Mouse (Mus musculus): ENCODE measurements around the gene Begain. TPM values are rescaled to one million over a fixed set of nuclear protein-coding genes. Genes with fewer than 3 reads are reported as not detected.
A peak's percentile ranks its signal among the peaks of the same experiment; 100 is the strongest.

Begain gene
- 4.9 and 5.3 TPM in 2 replicates for polyA plus RNA-seq (2014; fragmentation: Nextera tagmentation; extraction: Ambion mirVana)

DNA sequence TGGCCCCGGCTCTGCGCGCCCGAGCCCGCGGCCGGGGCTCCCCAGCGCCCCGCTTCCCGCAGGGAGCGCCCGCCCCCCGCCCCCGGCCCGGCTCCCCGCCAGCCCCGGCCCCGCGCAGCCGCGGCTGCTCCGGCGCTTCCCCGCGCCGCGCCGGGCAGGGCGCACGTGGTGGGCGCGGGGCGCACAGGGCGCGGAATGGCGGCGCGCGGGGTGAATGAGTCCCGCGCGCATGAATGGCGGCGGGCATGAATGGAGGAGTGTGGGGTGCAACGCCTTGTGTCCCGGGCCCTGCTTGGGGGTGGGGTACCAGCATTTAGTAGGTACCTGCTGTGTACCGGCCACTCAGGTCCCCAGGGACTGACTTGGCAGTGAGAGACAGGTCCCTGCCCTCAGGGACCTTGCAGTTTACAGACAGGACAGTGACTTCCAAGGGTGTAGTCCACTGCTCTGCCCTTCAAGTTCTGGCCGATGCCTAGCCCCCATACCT is at the start of gene Begain:
Begain (minus strand) TSS at position 51 of the 487 bp plus-strand sequence.
- Histone ChIP-seq H3K9ac (replicated peaks; ENCODE audit: low read length) (peak within 1 kb of the TSS; percentile 82), H3K27ac (replicated peaks; ENCODE audit: low read depth, low read length) (no peak within 1 kb of the TSS; the same call in 1 of the 2 replicates), H3K4me2 (ENCODE audit: low read depth, low read length) (peak within 1 kb of the TSS; percentile 88), H3K4me1 (ENCODE audit: control insufficient read depth, insufficient read depth, low read length) (no peaks in the 10 kb centered on the region; the same call in 1 of the 2 replicates), H3K9me3 (replicated peaks; ENCODE audit: control insufficient read depth, low read length) (no peaks in the 10 kb centered on the region), H3K27me3 (ENCODE audit: control insufficient read depth, insufficient read depth, low read length) (no peaks in the 10 kb centered on the region), H3K36me3 (replicated peaks; ENCODE audit: control insufficient read depth, insufficient read depth, low read depth, low read length) (no peaks in the 10 kb centered on the region), H3K4me3 (ENCODE audit: low read depth, low read length) (peak within 1 kb of the TSS; percentile 51)
- ATAC-seq (replicated peaks; ENCODE audit: insufficient number of reproducible peaks, low FRiP score, low TSS enrichment, low read depth) (peak; percentile 10; the same call in 1 of the 2 replicates), DNase-seq (ENCODE audit: low spot score) (peak; percentile 40)
- 1% methylated on average over 36 of the region's 48 CpGs for whole genome bisulfite sequencing

DNA sequence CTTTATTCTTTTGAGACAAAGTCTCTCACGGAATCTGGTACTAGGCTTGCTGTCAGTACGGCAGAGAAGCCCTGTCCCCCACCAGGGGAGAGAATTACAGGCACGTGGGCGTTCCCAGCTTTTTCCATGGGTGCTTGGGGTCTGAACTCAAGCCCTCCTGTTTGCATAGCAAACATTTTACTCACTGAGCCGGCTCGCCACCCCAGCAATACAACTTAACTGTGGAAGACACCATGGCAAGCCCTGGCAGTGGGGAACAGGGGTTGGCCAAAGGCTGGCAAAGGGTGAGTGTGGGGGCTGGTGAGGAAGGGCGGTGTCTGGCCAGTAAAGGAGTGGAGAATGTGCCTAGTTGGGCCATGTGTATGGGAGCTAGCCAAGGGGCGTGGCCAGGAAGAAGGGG is 47.7 kb upstream of the Begain start:
- no peaks in the 10 kb centered on the region for H3K27me3 ChIP-seq (ENCODE audit: control insufficient read depth, insufficient read depth, low read length)
- H3K27ac ChIP-seq (replicated peaks; ENCODE audit: low read depth, low read length): no peak overlapping the region
- no peaks in the 10 kb centered on the region for H3K4me1 ChIP-seq (ENCODE audit: control insufficient read depth, insufficient read depth, low read length)
- H3K36me3 ChIP-seq (replicated peaks; ENCODE audit: control insufficient read depth, insufficient read depth, low read depth, low read length): no peaks in the 10 kb centered on the region
- no peak overlapping the region for H3K4me3 ChIP-seq (ENCODE audit: low read depth, low read length)
- ATAC-seq (replicated peaks; ENCODE audit: insufficient number of reproducible peaks, low FRiP score, low TSS enrichment, low read depth): no peak
- H3K4me2 ChIP-seq (ENCODE audit: low read depth, low read length): no peak overlapping the region
- WGBS: 69% methylated on average over 8 of the region's 8 CpGs
- H3K9me3 ChIP-seq (replicated peaks; ENCODE audit: control insufficient read depth, low read length): no peaks in the 10 kb centered on the region
- H3K9ac ChIP-seq (replicated peaks; ENCODE audit: low read length): no peak overlapping the region
- DNase-seq (ENCODE audit: low spot score): no peak

DNA sequence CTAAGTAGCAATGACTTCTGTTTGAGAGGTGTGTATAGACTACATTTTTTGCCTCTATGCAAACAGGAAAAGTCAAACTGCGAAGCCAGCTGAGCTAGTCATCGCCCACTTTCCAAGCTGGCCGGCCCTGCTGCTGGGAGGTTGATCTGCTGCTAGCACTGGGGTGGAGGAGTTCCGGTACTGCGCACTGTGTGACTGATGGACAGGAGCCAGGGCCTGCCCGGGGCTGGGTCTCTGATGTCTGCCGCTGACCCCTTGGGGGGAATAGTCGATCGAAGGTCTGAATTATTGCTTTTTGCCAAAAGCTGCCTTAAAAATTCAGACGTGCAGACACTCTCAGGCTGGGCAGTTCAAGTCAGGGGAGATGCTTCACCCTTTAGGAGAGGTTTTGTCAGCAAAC is 47.1 kb upstream of the Begain start:
- Histone ChIP-seq H3K4me1 (ENCODE audit: control insufficient read depth, insufficient read depth, low read length) (no peaks in the 10 kb centered on the region), H3K36me3 (replicated peaks; ENCODE audit: control insufficient read depth, insufficient read depth, low read depth, low read length) (no peaks in the 10 kb centered on the region), H3K27me3 (ENCODE audit: control insufficient read depth, insufficient read depth, low read length) (no peaks in the 10 kb centered on the region), H3K9ac (replicated peaks; ENCODE audit: low read length) (no peak overlapping the region), H3K27ac (replicated peaks; ENCODE audit: low read depth, low read length) (no peak overlapping the region), H3K9me3 (replicated peaks; ENCODE audit: control insufficient read depth, low read length) (no peaks in the 10 kb centered on the region), H3K4me3 (ENCODE audit: low read depth, low read length) (no peak overlapping the region), H3K4me2 (ENCODE audit: low read depth, low read length) (no peak overlapping the region)
- ATAC-seq (replicated peaks; ENCODE audit: insufficient number of reproducible peaks, low FRiP score, low TSS enrichment, low read depth) (no peak), DNase-seq (ENCODE audit: low spot score) (no peak)
- 71% methylated on average over 10 of the region's 10 CpGs for WGBS

DNA sequence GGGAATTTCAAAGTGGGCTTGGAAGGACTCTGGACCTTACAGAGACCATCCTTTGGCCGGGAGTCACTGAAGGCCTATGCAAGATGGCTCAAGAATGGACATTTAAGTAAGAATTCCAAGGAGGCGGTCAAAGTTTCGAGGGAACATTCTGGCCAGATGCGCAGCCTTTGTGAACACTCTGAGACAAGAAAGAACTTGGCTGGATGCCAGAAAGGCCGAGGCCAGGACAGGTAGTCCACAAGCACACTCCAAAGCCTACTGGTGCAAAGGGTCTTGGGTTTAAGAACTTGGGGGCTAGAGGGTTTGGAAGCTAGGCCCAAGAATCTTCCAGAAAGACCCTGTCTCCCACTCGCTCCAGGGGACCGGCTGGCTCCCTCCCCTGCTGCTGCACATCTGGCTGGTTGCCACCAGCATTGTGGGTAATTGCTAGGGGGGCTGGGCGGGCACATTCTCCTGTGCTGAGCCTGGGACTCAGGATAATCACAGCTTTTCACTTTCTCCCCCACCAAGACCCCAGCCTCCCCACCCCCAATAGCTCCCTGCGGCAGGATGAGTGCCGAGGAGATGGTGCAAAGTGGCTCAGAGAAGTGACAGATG is 45.1 kb upstream of the Begain start:
- DNase-seq (ENCODE audit: low spot score) (peak; percentile 45), ATAC-seq (replicated peaks; ENCODE audit: insufficient number of reproducible peaks, low FRiP score, low TSS enrichment, low read depth) (no peak; the same call in 1 of the 2 replicates)
- Histone ChIP-seq H3K36me3 (replicated peaks; ENCODE audit: control insufficient read depth, insufficient read depth, low read depth, low read length) (no peaks in the 10 kb centered on the region), H3K4me2 (ENCODE audit: low read depth, low read length) (no peak overlapping the region), H3K27me3 (ENCODE audit: control insufficient read depth, insufficient read depth, low read length) (no peaks in the 10 kb centered on the region), H3K4me3 (ENCODE audit: low read depth, low read length) (no peak overlapping the region), H3K4me1 (ENCODE audit: control insufficient read depth, insufficient read depth, low read length) (no peaks in the 10 kb centered on the region), H3K9me3 (replicated peaks; ENCODE audit: control insufficient read depth, low read length) (no peaks in the 10 kb centered on the region), H3K27ac (replicated peaks; ENCODE audit: low read depth, low read length) (no peak overlapping the region), H3K9ac (replicated peaks; ENCODE audit: low read length) (no peak overlapping the region; the same call in 1 of the 2 replicates)
- WGBS: 57% methylated on average over 10 of the region's 10 CpGs

DNA sequence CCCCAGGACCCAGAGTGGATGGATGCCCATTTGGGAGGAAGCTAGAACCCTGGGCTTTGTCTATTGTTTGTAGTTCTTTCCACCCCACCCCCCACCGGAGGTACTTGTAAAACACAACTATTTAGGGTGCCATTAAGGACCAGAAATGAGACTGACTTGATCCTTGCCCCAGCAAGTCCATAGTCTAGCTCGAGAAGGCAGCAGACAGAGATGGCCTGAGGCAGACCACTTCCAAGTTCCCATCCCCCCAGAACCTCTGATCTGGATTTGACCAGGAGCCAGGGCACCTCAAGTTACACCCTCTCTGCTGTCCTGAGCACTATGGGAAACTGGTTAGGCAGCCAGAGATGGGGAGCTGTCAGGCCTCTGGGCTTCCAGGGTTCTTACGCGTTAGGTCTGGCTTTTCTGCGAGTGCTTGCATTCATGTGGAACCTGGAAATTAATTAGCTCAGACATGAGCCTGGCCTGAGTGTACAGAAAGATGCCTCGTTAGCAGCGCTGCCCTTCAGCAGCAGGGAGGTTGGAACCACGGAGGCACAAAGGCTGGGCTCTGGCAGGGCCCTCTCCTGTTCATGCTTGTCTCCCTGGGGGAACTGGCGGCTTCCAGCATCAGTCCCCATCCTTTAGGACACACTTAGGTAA is 44.5 kb upstream of the Begain start:
- WGBS: 47% methylated on average over 9 of the region's 9 CpGs
- Histone ChIP-seq H3K4me3 (ENCODE audit: low read depth, low read length) (no peak overlapping the region), H3K9ac (replicated peaks; ENCODE audit: low read length) (no peak overlapping the region; the same call in 1 of the 2 replicates), H3K4me1 (ENCODE audit: control insufficient read depth, insufficient read depth, low read length) (no peaks in the 10 kb centered on the region), H3K27ac (replicated peaks; ENCODE audit: low read depth, low read length) (no peak overlapping the region), H3K4me2 (ENCODE audit: low read depth, low read length) (no peak overlapping the region), H3K27me3 (ENCODE audit: control insufficient read depth, insufficient read depth, low read length) (no peaks in the 10 kb centered on the region), H3K36me3 (replicated peaks; ENCODE audit: control insufficient read depth, insufficient read depth, low read depth, low read length) (no peaks in the 10 kb centered on the region), H3K9me3 (replicated peaks; ENCODE audit: control insufficient read depth, low read length) (no peaks in the 10 kb centered on the region)
- ATAC-seq (replicated peaks; ENCODE audit: insufficient number of reproducible peaks, low FRiP score, low TSS enrichment, low read depth) (no peak; the same call in 1 of the 2 replicates), DNase-seq (ENCODE audit: low spot score) (peak; percentile 21)

DNA sequence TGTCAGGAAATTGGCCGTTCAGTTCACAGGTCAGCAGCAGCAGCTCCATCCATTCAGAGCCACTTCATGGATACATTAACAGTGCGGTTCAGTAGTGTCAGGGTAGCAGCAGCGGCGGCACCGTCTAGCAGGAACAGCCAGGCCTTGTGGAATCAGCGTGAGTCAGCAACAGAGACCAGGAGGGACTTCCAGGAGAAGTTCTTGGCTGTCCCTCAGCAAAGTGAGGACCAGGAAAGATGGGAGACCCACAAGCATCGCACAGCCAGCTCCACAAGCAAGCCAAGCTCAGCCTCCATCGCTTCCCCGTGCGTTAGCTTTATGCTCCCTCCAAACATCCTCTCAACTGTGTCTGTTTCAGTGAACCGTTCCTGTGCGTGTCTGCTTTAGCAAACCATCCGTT is 40.9 kb upstream of the Begain start:
- H3K27ac ChIP-seq (replicated peaks; ENCODE audit: low read depth, low read length): no peak overlapping the region
- WGBS: 85% methylated on average over 13 of the region's 13 CpGs
- H3K9me3 ChIP-seq (replicated peaks; ENCODE audit: control insufficient read depth, low read length): no peaks in the 10 kb centered on the region
- no peaks in the 10 kb centered on the region for H3K4me1 ChIP-seq (ENCODE audit: control insufficient read depth, insufficient read depth, low read length)
- DNase-seq (ENCODE audit: low spot score): no peak
- no peak overlapping the region for H3K4me3 ChIP-seq (ENCODE audit: low read depth, low read length)
- no peak overlapping the region for H3K9ac ChIP-seq (replicated peaks; ENCODE audit: low read length)
- H3K4me2 ChIP-seq (ENCODE audit: low read depth, low read length): no peak overlapping the region
- no peaks in the 10 kb centered on the region for H3K27me3 ChIP-seq (ENCODE audit: control insufficient read depth, insufficient read depth, low read length)
- ATAC-seq (replicated peaks; ENCODE audit: insufficient number of reproducible peaks, low FRiP score, low TSS enrichment, low read depth): no peak
- no peaks in the 10 kb centered on the region for H3K36me3 ChIP-seq (replicated peaks; ENCODE audit: control insufficient read depth, insufficient read depth, low read depth, low read length)

DNA sequence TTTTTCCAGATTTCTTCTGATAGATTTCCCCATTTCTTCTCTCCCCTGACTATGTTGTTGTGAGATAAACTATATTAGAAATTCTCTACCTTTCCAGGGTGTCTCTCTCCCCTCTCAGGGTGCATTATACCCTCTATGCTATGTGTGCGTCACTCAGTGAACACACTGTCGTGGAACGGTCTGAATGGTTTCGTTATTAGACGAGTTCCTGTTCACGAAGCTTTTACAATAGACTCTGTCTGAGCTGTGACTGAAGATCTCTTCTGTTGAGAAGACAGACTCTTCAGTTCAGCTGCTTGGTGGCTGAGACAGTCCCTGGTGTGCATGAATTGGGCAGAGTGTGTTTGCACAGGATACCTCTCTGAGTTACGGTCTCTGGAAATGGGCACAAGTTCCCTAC is 32.4 kb upstream of the Begain start:
- Histone ChIP-seq H3K27me3 (ENCODE audit: control insufficient read depth, insufficient read depth, low read length) (no peaks in the 10 kb centered on the region), H3K4me3 (ENCODE audit: low read depth, low read length) (no peak overlapping the region), H3K9me3 (replicated peaks; ENCODE audit: control insufficient read depth, low read length) (no peaks in the 10 kb centered on the region), H3K27ac (replicated peaks; ENCODE audit: low read depth, low read length) (no peak overlapping the region), H3K9ac (replicated peaks; ENCODE audit: low read length) (no peak overlapping the region), H3K4me1 (ENCODE audit: control insufficient read depth, insufficient read depth, low read length) (no peaks in the 10 kb centered on the region), H3K4me2 (ENCODE audit: low read depth, low read length) (no peak overlapping the region), H3K36me3 (replicated peaks; ENCODE audit: control insufficient read depth, insufficient read depth, low read depth, low read length) (no peaks in the 10 kb centered on the region)
- 87% methylated on average over 7 of the region's 7 CpGs for WGBS
- ATAC-seq (replicated peaks; ENCODE audit: insufficient number of reproducible peaks, low FRiP score, low TSS enrichment, low read depth) (no peak), DNase-seq (ENCODE audit: low spot score) (no peak)

DNA sequence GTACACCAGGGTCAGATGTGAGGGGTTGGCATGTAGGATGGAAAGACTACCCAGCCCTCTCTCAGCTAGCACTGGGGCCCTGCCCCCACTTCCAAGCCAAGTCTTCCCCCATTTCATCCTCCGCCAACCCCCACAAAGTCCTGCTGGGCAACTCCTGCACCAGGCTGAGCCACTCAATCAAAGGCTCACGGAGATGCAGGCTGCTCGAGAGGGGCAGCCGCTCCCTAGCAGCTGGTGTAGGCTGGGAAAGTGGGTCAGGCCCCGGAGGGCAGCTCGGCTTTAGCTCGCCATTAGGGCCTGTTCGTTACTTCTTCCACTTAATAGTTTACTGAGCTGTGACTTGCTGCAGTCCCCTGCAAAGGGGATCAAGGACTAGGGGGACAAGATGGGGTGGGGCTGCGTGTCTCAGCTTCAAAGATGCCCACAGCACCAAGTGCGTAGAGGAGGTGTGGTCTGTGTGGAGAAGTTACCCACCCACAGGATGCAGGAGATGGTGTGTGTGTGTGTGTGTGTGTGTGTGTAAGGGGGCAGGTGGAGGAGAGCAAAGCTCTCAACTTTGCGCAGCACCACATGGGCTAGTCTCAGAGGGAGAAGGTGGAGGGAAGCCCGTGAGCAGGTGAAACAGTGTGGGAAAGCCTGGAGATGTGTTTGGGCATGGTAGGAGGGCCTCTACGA is 22.6 kb upstream of the Begain start:
- WGBS: 72% methylated on average over 13 of the region's 13 CpGs
- no peak overlapping the region for H3K27ac ChIP-seq (replicated peaks; ENCODE audit: low read depth, low read length)
- no peak overlapping the region for H3K4me2 ChIP-seq (ENCODE audit: low read depth, low read length)
- no peaks in the 10 kb centered on the region for H3K36me3 ChIP-seq (replicated peaks; ENCODE audit: control insufficient read depth, insufficient read depth, low read depth, low read length)
- no peak for ATAC-seq (replicated peaks; ENCODE audit: insufficient number of reproducible peaks, low FRiP score, low TSS enrichment, low read depth)
- H3K9ac ChIP-seq (replicated peaks; ENCODE audit: low read length): no peak overlapping the region
- no peak for DNase-seq (ENCODE audit: low spot score)
- H3K27me3 ChIP-seq (ENCODE audit: control insufficient read depth, insufficient read depth, low read length): no peaks in the 10 kb centered on the region
- H3K9me3 ChIP-seq (replicated peaks; ENCODE audit: control insufficient read depth, low read length): no peaks in the 10 kb centered on the region
- H3K4me1 ChIP-seq (ENCODE audit: control insufficient read depth, insufficient read depth, low read length): no peaks in the 10 kb centered on the region
- no peak overlapping the region for H3K4me3 ChIP-seq (ENCODE audit: low read depth, low read length)

All from embryonic facial prominence, embryonic 11.5 days (tissue).